Mouse (Mus musculus) megakaryocyte-erythroid progenitor cell, adult 5-6 weeks (primary cell): ENCODE data around the gene 1520401A03Rik. TPM values are rescaled to one million over a fixed set of nuclear protein-coding genes. Genes with fewer than 3 reads are reported as not detected.

Experiments
- ATAC-seq: replicated peaks from 2 replicates; pipeline ENCODE4 v1.8.0; 2016; ENCODE audit warnings: mild to moderate bottlenecking, inconsistent platforms; ENCODE audit not compliant: severe bottlenecking, poor library complexity, low FRiP score, low TSS enrichment
- total RNA-seq, 2 experiments: library from RNA; stranded (forward) in 1 of 2; stranded (reverse) in 1 of 2; fragments of 200-1000, 215-1000 nt in 1 of 2; fragments of >200 nt in 1 of 2; fragmentation: Nextera tagmentation in 1 of 2; gene quantifications; 2 replicates each; pipeline ENCODE4 v1.2.3; 2014 to 2017

1520401A03Rik gene
- total RNA-seq, 2 experiments from 2014 or later = not detected

DNA sequence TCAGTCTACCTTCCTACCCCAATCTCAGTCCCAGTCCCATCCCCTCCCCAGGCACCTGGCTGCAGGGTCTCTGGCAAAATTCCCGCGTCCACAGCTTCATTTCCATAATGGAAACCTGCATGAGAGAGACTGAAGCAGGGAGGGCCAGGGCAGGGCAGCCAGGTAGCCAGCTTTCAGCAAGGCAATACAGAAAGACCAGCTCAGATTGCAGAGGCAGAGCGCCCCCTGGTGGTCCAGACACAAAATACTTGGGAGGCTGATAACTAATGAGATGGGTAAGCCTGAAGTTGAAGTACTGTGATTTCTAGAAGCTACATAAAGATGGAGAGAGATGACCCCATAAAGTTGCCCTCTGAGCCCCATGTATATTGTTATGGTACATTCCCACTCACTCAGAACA, 16.4 kb downstream of the 1520401A03Rik start:
- peak; percentile 75 for ATAC-seq

DNA sequence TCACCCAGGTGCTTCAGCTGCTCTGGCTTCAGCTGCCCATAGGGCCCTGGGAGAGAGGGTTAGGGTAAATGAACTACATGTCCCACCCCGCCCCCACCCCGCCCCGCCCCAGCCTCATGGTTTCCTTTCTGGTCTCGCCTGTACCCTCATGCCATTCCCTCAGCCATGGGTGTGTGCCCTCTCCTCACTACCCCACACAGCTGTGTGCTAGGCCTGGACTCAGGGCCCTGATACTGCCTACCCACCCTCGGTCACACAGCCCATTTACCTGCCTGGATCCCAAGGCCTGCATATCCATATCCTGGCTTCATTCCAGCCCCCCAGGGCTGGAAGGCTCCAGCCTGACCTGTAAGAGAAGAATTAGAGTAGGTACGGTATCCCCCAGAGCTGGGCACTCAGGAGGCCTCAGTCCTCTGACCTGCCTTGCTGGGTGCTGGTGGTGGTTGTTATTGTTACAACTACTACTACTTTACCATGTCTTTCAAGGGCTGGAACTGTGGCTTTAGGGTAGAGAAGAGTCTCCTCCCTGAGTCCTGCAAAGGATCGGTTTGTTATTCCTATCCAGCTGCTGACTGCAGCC, 17.0 kb downstream of the 1520401A03Rik start:
- no peak for ATAC-seq

DNA sequence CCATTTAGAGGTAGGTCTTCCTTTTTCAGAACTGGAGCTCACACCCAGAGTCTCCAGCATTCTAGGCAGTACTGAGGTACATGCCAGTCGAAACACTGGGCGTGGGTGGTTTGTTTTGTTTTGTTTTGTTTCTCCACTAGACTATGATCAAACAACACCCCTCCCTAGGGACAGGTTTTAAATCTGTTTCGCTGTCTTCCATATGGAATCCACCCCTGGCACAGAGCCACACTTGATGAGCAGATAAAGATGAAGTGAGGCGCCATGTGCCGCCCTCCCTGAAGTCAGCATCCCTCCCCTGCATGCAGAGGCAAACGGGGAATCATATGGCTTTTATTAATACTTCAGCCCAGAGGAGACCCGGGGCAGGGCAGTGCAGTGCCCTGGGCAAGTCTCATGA, 17.8 kb downstream of the 1520401A03Rik start:
- ATAC-seq = no peak

DNA sequence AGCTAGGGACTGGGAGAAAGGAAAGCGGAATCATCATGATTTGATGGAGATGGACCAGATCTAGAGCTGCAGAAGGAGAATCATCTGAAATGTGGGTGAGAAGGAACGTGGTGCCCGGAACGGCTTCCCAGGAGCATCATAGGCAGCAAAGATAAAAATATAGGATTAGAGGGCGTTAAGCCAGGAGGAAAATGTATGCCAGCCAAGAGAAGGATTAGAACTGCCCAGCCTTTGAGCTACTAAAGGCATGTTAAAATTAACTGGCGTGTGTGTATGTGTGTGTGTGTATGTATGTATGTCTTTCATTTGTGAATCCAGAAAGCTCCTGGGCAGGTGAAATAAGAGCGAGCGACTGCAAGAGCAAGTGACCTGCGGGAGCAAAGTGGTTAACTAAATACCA, 19.3 kb downstream of the 1520401A03Rik start:
- ATAC-seq = no peak

DNA sequence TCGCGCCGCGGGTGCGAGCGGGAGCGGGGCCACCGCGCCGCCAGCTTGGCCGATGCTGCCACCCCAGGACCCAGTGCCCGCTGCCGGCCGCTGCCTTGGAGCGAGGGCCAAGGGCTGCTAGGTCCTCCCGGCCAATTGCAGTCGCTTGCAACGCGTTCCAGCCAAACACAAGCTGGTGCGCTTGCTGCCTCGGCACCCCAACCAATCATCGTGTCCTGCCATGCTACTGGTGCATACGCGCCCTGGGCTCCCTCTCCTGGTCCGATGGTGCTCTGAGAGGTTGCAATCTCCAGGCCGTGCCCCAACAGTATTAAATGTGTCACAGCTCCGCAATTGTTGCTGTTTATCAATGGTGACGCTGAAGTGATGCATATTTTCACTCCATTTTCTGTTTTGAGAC, 22.5 kb downstream of the 1520401A03Rik start:
- ATAC-seq = peak; percentile 100

- ATAC-seq = no peak
These were observed 23.2 kb downstream of the 1520401A03Rik start for GRCm38 (mm10) chr17:23699131-23700077.

- no peak for ATAC-seq
These were observed 26.8 kb downstream of the 1520401A03Rik start for GRCm38 (mm10) chr17:23695801-23696200.

DNA sequence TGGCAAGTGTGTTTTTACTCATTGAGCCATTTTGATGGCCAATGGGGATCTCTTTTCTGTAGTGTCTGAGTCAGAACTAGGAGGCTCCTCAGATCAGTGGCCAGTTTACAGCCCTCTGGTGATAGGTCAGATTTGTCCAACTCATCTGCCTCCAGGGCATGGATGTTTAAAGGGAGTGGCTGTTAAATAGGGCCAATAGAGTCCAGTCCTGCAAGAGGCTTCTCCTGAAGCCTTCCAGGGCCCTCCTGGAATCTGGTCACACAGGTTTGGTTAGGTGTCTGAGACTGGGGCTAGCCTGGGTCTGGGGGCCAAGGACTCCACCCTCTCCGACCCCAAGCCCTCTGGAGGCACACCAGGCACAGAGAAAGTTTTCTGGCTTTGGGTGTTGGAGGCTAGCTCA, 28.1 kb downstream of the 1520401A03Rik start:
- ATAC-seq = no peak

GRCm38 (mm10) chr17:23683856-23684672, 38.5 kb downstream of the 1520401A03Rik start, which contains the start of gene Cldn9:
Cldn9 (minus strand) TSS chr17:23684026.
- no peak for ATAC-seq

GRCm38 (mm10) chr17:23683226-23683625, 39.4 kb downstream of the 1520401A03Rik start:
- no peak for ATAC-seq

DNA sequence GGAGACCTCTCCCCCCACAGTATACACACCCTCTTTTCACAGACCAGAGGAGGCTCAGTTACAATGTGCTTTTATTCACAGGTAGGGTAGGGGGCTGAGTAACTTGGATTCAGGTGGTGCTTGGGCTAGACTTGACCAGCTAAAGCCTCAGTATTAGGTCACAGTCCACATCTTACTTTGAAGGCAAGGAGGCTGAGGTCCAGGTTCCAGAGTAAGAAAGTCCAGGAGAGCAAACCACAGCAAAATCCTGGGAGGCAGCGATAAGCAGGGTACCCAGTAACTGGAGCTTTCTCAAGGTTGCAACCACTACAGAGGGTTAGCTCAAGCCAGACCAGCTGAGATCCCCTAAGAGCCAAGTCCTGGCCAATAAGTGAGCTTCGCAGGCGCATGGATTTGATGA, 40.1 kb downstream of the 1520401A03Rik start:
- ATAC-seq = no peak

DNA sequence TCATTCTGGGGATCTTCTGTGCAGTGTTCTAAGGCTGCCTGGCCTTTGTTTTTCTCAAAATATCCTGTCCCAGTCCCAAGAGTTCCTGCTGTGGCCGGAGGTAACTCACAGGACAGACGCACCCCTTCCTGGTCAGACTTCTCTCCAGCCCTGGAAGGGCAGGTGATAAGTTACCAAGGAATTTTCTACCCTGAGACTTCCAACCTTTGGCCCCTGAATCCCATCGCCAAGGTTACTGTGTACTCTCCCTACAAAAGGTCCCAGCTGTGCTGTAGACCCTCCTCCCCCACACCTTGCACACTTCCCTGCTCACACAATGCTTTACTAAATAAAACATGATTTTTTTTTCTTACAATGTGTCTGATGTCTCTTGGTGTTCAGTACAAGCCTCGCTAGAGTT, 40.5 kb downstream of the 1520401A03Rik start:
- no peak for ATAC-seq

GRCm38 (mm10) chr17:23681086-23681485, 41.5 kb downstream of the 1520401A03Rik start:
- no peak for ATAC-seq

DNA sequence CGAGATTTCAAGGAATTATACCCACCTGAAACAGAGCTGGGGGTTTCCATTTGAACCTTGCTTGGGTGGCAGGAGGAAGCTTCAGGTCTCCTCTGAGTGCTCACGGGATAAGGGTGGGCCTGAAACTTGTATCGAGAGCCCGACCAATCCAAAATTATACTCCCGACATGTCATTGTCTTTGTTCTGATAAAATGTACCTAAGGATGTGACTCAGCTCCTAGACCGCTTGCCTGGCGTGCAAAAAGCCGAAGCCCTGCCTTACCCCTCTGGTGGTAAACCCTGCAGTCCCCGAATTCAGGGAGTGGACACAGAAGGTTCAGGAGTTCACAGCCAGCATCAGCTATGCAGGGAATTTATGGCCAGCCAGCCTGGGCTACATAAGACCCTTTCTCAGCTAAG, 42.2 kb downstream of the 1520401A03Rik start:
- no peak for ATAC-seq

DNA sequence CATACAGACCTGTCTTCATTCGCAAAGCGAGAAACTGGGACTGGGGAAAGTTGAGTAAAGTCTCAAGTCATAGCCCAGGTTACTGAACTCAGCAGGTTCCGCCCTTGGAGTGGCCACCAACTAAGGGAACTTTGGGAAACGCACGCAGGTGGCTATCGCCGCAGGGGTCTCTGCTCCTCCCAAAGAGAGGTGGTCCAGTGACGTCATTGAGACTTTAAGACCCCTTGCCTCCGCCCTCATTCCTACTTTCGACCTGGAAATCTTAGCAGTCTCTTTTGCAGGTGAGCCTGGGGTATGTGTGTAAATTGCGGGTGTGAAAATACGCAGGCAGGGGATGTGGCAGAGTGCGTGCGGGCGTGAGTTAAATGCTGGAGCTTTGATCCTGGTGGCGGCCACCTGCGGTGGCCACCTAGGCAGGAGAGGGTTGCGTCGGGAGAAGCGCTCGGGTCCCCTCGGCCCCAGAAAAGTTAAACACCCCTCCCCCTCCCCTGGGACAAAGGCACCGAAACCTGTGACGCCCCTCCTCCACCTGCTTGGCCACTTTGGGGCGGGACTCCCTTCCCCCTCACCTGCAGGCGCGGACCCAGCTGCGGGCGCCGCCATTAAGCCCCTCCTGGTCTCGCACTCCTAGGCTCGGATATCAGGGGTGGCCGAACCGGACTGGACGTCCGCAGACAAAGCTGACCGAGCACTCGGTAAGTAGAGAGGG, 43.3 kb downstream of the 1520401A03Rik start, which contains the start of gene Cldn6:
Gene Cldn6 (plus strand): TSS at position 123 of the 709 bp plus-strand sequence.
- ATAC-seq = no peak

DNA sequence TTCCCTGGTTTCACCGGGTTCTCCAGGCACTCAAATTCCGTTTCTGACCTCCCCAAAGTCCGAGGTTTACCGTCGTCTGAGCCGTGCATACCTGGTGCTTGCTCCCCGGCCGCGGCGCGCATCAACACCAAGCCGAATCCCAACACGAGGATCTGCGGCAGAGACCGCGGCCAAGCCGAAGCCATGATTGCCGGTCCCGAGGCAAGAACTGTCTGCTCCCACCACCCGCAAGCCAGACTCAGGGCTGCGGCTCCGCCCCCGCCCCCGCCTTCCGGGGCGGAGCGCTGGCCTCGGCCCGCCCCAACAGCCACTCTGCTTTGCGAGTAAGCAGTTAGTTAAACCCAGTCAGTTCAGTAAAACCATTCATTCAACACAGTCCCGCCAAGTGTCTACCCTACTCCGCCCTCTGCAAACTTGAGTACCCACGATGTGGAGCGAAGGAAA, 45.3 kb downstream of the 1520401A03Rik start, which contains the start of gene Tnfrsf12a:
Gene Tnfrsf12a (minus strand): TSS at position 233 of the 444 bp plus-strand sequence.
- ATAC-seq = peak; percentile 64

- ATAC-seq = no peak
These were observed 46.0 kb downstream of the 1520401A03Rik start for GRCm38 (mm10) chr17:23676473-23677031.

- ATAC-seq = 0 out of 2 replicates have a peak, but pooled peaks have one; percentile 3
These were observed 46.9 kb downstream of the 1520401A03Rik start for GRCm38 (mm10) chr17:23675564-23676281.
